Mouse (Mus musculus) left cerebral cortex, postnatal 36 days (tissue): ENCODE data around the gene Fam183b. TPM values are rescaled to one million over a fixed set of nuclear protein-coding genes. Genes with fewer than 3 reads are reported as not detected.
"Not testable (repeated sequence)": the region's sequence is repeated elsewhere in the genome, so short reads cannot be mapped to it uniquely, and the experiment has no call there.

Source experiments
- DNase-seq, 2 experiments: peaks; one replicate each; pipeline ENCODE4 v3.0.0; 2021 to 2022; ENCODE audit warnings: low spot score in 2 of 2, mixed read lengths in 1 of 2
- intact Hi-C: fragments of 180-260 bp; cut with DNase I; formaldehyde crosslinking; loops from one replicate; pipeline ENCODE4 v1.15.1; 2025
- total RNA-seq, 2 experiments: library from RNA; stranded (reverse); gene quantifications; 2 replicates each; pipeline ENCODE4 v1.2.3; 2021

Fam183b gene
- 1 to 10 TPM; 2.2 to 2.9 TPM for total RNA-seq

- intact Hi-C loops: no loop called here
- peak in 1 of 2 experiments; percentile 23 for DNase-seq
These were observed at the start of gene Fam183b for GRCm38 (mm10) chr11:58801558-58802228. Gene Fam183b, minus strand, starts transcription at chr11:58801960.

GRCm38 (mm10) chr11:58849731-58850130 is 48.0 kb upstream of the Fam183b start:
- DNase-seq: no peak
- intact Hi-C loops: no loop called here

GRCm38 (mm10) chr11:58847636-58848035 is 45.9 kb upstream of the Fam183b start:
- intact Hi-C loops: no loop called here
- no peak for DNase-seq

- peak; percentile 84 to 88 for DNase-seq
- intact Hi-C loops: no loop called here
These were observed 45.2 kb upstream of the Fam183b start, which contains the start of gene Gm12258 for GRCm38 (mm10) chr11:58846919-58847461. Gene Gm12258, plus strand, starts transcription at chr11:58847158.

GRCm38 (mm10) chr11:58838951-58839350 is 37.2 kb upstream of the Fam183b start, which contains the start of gene Olfr311:
Gene Olfr311, plus strand, starts transcription at chr11:58839251.
- DNase-seq, intact Hi-C loops: not testable (repeated sequence)

GRCm38 (mm10) chr11:58832541-58832940 is 30.8 kb upstream of the Fam183b start:
- intact Hi-C loops: not testable (repeated sequence)

GRCm38 (mm10) chr11:58829764-58830163 is 28.0 kb upstream of the Fam183b start:
- intact Hi-C loops: no loop called here
- no peak for DNase-seq

More at GRCm38 (mm10) chr11:58832541-58832940, 30.8 kb upstream of the Fam183b start:
- DNase-seq: not testable (repeated sequence)

- DNase-seq, intact Hi-C loops: not testable (repeated sequence)
These were observed 27.2 kb upstream of the Fam183b start, which contains the start of gene Olfr312 for GRCm38 (mm10) chr11:58828937-58829336. Gene Olfr312, plus strand, starts transcription at chr11:58829237.

GRCm38 (mm10) chr11:58815676-58816075 is 13.9 kb upstream of the Fam183b start:
- DNase-seq: no peak
- intact Hi-C loops: no loop called here

- intact Hi-C loops, DNase-seq: not testable (repeated sequence)
These were observed 12.9 kb upstream of the Fam183b start, which contains the start of gene Olfr313 for GRCm38 (mm10) chr11:58814700-58815099. Gene Olfr313, plus strand, starts transcription at chr11:58815000.

GRCm38 (mm10) chr11:58812001-58812400 is 10.2 kb upstream of the Fam183b start:
- intact Hi-C loops: no loop called here
- DNase-seq: no peak

GRCm38 (mm10) chr11:58804393-58804792 is 2.6 kb upstream of the Fam183b start:
- intact Hi-C loops: no loop called here
- no peak for DNase-seq

- no peak for DNase-seq
- intact Hi-C loops: no loop called here
These were observed 2.1 kb upstream of the Fam183b start for GRCm38 (mm10) chr11:58803871-58804270.

GRCm38 (mm10) chr11:58799747-58800146 is 2.0 kb downstream of the Fam183b start:
- DNase-seq: peak; percentile 22 to 30
- intact Hi-C loops: no loop called here

GRCm38 (mm10) chr11:58796850-58797249 is 4.9 kb downstream of the Fam183b start:
- peak; percentile 71 to 77 for DNase-seq
- intact Hi-C loops: no loop called here

GRCm38 (mm10) chr11:58795856-58796255 is 5.9 kb downstream of the Fam183b start:
- no peak for DNase-seq
- intact Hi-C loops: no loop called here

- DNase-seq: no peak
- intact Hi-C loops: no loop called here
These were observed 11.1 kb downstream of the Fam183b start for GRCm38 (mm10) chr11:58790646-58791045.

- no peak for DNase-seq
- intact Hi-C loops: no loop called here
These were observed 11.7 kb downstream of the Fam183b start for GRCm38 (mm10) chr11:58790053-58790452.

GRCm38 (mm10) chr11:58789532-58789931 is 12.2 kb downstream of the Fam183b start:
- intact Hi-C loops: no loop called here
- DNase-seq: no peak

- intact Hi-C loops: no loop called here
These were observed 13.4 kb downstream of the Fam183b start for GRCm38 (mm10) chr11:58788346-58788745.

GRCm38 (mm10) chr11:58787651-58788050 is 14.1 kb downstream of the Fam183b start:
- no peak for DNase-seq
- intact Hi-C loops: no loop called here

More at GRCm38 (mm10) chr11:58788346-58788745, 13.4 kb downstream of the Fam183b start:
- no peak for DNase-seq
